Mouse (Mus musculus): Measurements from ENCODE around the gene Ncor2. TPM values are rescaled to one million over a fixed set of nuclear protein-coding genes. Genes with fewer than 3 reads are reported as not detected.

Ncor2 gene
- polyA plus RNA-seq, 1 experiment from 2014 or later = 17.8 TPM

DNA sequence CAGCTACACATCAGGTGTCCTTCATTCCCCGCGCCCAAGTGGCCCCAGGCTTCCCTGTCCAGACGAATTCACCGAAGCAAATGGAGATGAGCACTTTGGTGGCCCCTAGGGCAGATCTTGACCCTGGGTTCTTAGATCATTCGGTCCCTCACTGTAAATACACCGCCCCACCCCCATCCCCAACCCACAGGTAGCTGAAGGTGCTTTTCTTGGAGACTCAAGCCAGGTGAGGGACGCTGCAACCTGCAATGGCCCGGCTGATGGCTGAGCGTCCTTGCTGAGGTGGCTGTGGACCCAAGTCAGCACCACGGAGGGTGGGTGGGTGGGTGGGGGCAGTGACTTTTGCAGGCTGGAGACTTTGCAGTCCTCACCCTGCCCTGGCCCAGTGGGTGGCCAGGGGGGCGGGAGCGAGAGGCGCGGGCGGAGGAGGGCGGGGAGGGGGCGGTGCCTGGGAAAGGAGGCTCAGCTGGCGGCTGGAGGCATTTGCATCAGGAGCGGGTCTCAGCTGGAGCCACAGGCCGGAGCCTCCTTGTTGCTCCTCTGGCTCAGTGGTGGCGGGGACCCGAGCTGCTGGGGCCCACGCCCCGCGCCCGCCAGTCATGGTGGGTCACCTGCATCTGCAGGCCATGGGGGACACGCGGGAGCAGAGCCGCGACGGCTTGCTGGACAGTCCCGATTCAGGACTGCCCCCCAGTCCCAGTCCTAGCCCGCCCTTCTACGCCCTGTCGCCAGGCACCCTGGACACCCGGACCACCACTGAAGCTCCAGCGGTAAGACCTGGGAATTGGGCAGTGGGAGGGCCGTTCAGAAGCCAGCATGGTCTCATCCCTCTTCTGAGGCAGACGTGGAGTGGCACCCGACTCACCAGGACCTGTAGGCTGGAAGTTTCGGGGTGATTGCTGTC is 175.8 kb downstream of the Ncor2 start, which contains the start of gene Rflna:
Gene Rflna, plus strand, starts transcription at position 253 of the 904 bp plus-strand sequence.
- peaks cover 4% of the 10 kb centered on the region; the same call in 1 of the 2 replicates for H3K9me3 ChIP-seq
- peaks cover 49% of the 10 kb centered on the region for H3K27me3 ChIP-seq (ENCODE audit: poor library complexity, severe bottlenecking)
- H3K36me3 ChIP-seq (replicated peaks) = no peaks in the 10 kb centered on the region
- WGBS = 3% methylated on average over 34 of the region's 41 CpGs
- H3K4me1 ChIP-seq = peaks cover 51% of the 10 kb centered on the region
- peak within 1 kb of the TSS; percentile 62; the same call in 1 of the 2 replicates for H3K27ac ChIP-seq
- peak; percentile 61 for DNase-seq (ENCODE audit: extremely low spot score, low spot score)
- peak within 1 kb of the TSS; percentile 53 for H3K4me3 ChIP-seq

DNA sequence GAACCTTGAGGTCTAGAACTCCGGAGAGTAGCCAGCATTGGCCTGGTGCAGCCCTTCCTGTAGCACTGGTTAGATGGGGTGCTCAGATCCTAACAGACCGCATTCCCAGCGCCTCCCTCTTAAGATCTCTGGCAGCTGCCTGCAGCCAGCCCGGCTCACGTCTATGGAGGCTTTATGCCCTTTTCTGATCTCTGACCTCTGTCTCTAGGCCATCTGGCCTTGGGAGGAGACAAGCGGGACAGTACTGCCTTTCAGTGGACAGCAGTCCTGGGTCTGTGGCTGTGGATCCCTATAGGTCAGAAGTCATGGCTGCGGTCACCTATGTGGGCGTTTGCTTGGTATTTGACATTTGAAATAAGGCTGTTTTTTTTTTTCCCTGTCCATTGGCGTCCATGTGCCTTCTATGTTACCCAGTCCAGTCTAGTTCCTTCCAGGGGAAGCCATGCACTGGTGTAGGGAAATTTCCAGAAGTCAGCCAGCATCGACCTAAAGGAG is 178.2 kb downstream of the Ncor2 start:
- peaks cover 4% of the 10 kb centered on the region; the same call in 1 of the 2 replicates for H3K9me3 ChIP-seq
- H3K4me3 ChIP-seq = no peak overlapping the region
- H3K36me3 ChIP-seq (replicated peaks) = no peaks in the 10 kb centered on the region
- H3K27me3 ChIP-seq (ENCODE audit: poor library complexity, severe bottlenecking) = peaks cover 46% of the 10 kb centered on the region
- 62% methylated on average over 10 of the region's 10 CpGs for WGBS
- H3K4me1 ChIP-seq = peaks cover 48% of the 10 kb centered on the region
- no peak for DNase-seq (ENCODE audit: extremely low spot score, low spot score)
- H3K27ac ChIP-seq = no peak overlapping the region

DNA sequence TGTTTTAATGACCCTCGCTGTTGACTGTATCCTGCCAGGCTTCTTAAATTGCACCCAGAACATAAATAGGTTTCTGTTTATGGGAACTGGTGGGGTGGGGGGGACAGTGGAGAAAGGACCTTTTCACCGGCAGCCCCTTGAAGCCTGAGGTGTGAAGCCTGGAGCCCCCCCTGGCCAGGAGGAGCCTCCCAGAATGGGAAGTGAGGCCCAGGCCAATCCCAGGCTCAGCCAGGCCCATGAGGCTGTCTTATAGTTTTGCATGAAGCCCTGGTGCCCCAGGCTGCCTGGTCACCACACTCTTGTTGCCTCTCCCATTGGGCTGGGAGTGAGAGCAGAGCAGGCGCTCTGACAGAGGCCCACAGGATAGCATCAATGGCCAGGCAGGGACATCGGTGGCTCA is 181.1 kb downstream of the Ncor2 start:
- H3K27ac ChIP-seq = peak overlapping the region; percentile 32; the same call in 1 of the 2 replicates
- peaks cover 17% of the 10 kb centered on the region for H3K27me3 ChIP-seq (ENCODE audit: poor library complexity, severe bottlenecking)
- no peak for DNase-seq (ENCODE audit: extremely low spot score, low spot score)
- H3K4me1 ChIP-seq = peaks cover 29% of the 10 kb centered on the region
- H3K36me3 ChIP-seq (replicated peaks) = no peaks in the 10 kb centered on the region
- no peak overlapping the region for H3K4me3 ChIP-seq
- peaks cover 4% of the 10 kb centered on the region; the same call in 1 of the 2 replicates for H3K9me3 ChIP-seq
- 86% methylated on average over 4 of the region's 4 CpGs for WGBS

DNA sequence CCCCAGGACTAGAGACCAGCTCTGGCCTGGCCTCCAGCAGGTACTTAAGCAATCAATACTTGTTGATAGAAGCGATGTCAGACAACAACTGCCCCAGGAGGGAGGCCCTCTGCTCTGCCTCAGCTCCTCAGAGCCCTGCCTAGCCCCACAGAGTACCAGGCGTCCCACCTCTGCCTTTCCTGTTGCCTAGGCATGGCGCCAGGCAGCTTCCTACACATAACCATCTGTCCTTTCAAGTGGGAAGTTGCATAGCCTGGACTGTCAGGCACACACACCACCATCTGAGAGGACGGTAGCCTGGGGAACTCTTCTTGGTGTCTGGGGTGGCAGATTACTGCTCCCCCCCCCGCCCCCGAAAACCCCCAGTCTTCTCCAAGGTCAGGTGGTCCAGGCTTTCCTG is 182.2 kb downstream of the Ncor2 start:
- Histone ChIP-seq H3K9me3 (peaks cover 4% of the 10 kb centered on the region; the same call in 1 of the 2 replicates), H3K4me3 (no peak overlapping the region), H3K4me1 (peaks cover 20% of the 10 kb centered on the region), H3K27ac (no peak overlapping the region), H3K27me3 (ENCODE audit: poor library complexity, severe bottlenecking) (peaks cover 6% of the 10 kb centered on the region), H3K36me3 (replicated peaks) (no peaks in the 10 kb centered on the region)
- 74% methylated on average over 6 of the region's 6 CpGs for WGBS
- no peak for DNase-seq (ENCODE audit: extremely low spot score, low spot score)

DNA sequence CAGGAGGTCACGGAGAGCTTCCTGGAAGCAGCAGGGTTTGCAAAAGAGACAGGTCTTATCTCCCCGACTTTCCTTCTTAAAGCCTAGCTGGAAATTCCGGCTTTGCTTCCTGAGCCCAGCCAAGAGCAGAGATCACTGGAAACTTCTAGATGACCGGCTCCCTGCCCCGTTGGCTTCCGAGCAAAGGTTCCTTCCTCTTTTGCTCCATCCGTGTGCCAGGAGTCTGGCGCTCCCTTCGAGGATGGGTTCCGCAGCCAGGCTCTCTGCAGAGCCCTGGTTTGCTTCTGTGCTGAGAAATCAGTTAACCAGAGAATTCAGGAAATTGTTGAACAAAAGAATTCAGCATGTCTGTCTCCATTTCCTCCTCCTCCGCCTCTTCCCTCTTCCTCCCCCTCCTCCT is 186.1 kb downstream of the Ncor2 start:
- no peak for DNase-seq (ENCODE audit: extremely low spot score, low spot score)
- Histone ChIP-seq H3K36me3 (replicated peaks) (no peaks in the 10 kb centered on the region), H3K4me1 (peaks cover 3% of the 10 kb centered on the region; the same call in 1 of the 2 replicates), H3K27me3 (ENCODE audit: poor library complexity, severe bottlenecking) (no peaks in the 10 kb centered on the region), H3K27ac (peak overlapping the region; percentile 26; the same call in 1 of the 2 replicates), H3K9me3 (no peaks in the 10 kb centered on the region), H3K4me3 (no peak overlapping the region)
- 81% methylated on average over 11 of the region's 11 CpGs for WGBS

DNA sequence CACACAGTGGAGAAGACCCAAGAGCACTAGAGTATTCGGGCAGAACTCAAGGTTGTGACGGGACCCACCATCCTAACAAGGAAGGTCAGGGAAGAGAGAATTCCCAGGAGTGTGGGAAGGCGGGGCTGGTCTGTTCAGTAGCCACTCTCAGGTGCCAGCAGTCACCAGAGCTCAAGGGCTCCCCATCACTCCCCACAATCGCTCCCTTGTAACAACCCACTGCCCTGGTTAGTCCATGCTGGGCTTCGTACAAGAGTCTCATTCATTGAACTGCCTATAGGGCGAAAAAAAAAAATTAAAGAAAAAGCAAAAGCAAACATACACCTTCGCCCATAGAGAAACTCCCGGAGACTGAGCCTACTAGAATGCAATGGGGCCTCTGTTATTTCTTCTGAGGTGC is 186.7 kb downstream of the Ncor2 start:
- H3K36me3 ChIP-seq (replicated peaks) = no peaks in the 10 kb centered on the region
- no peak overlapping the region for H3K4me3 ChIP-seq
- 88% methylated on average over 8 of the region's 8 CpGs for WGBS
- DNase-seq (ENCODE audit: extremely low spot score, low spot score) = no peak
- H3K27me3 ChIP-seq (ENCODE audit: poor library complexity, severe bottlenecking) = no peaks in the 10 kb centered on the region
- H3K9me3 ChIP-seq = no peaks in the 10 kb centered on the region
- no peaks in the 10 kb centered on the region; the same call in 1 of the 2 replicates for H3K4me1 ChIP-seq
- no peak overlapping the region for H3K27ac ChIP-seq

DNA sequence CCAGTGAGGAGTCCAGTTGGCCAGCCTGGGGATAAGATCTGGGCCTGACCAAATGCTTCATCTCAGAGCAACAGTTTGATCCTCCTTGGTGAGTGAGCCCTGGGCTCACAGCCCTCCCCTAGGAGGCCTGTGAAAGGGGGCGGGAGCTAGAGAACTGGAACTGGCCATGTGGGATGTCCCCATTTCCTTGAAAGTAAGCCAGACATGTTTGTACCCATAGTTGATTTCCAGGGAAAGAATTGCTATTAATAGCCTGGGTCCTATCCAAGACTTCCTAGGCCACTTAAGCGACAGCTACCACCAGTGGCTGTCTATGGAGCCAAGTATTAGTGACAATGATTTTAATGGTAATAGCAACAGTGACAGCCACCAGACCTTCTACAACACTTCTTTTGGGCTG is 189.3 kb downstream of the Ncor2 start:
- H3K36me3 ChIP-seq (replicated peaks) = no peaks in the 10 kb centered on the region
- 92% methylated on average over 2 of the region's 2 CpGs for WGBS
- no peak overlapping the region for H3K4me3 ChIP-seq
- H3K27ac ChIP-seq = no peak overlapping the region
- DNase-seq (ENCODE audit: extremely low spot score, low spot score) = no peak
- no peaks in the 10 kb centered on the region for H3K9me3 ChIP-seq
- H3K27me3 ChIP-seq (ENCODE audit: poor library complexity, severe bottlenecking) = no peaks in the 10 kb centered on the region
- no peaks in the 10 kb centered on the region; the same call in 1 of the 2 replicates for H3K4me1 ChIP-seq

DNA sequence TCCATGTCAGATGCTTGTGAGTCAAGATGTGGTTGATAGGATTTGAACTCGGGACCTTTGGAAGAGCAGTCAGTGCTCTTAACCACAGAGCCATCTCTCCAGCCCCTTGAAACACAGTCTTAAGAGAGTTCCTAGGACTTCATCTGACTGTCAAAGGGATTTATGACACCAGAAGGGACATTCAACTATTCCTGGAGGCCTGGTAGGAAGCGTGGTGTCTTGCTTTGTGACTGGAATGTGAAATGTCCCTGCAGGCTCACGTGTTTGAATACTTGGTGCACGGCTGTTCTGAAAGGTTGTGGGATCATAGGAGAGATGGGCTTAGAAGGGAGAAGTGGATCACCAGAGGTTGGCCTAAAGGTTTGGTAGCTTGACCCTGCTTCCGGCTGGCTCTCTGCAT is 192.4 kb downstream of the Ncor2 start:
- H3K36me3 ChIP-seq (replicated peaks) = no peaks in the 10 kb centered on the region
- no peaks in the 10 kb centered on the region for H3K27me3 ChIP-seq (ENCODE audit: poor library complexity, severe bottlenecking)
- no peak overlapping the region for H3K4me3 ChIP-seq
- no peak overlapping the region for H3K27ac ChIP-seq
- WGBS = 91% methylated on average over 5 of the region's 5 CpGs
- DNase-seq (ENCODE audit: extremely low spot score, low spot score) = no peak
- no peaks in the 10 kb centered on the region for H3K4me1 ChIP-seq
- peaks cover 18% of the 10 kb centered on the region; the same call in 1 of the 2 replicates for H3K9me3 ChIP-seq

DNA sequence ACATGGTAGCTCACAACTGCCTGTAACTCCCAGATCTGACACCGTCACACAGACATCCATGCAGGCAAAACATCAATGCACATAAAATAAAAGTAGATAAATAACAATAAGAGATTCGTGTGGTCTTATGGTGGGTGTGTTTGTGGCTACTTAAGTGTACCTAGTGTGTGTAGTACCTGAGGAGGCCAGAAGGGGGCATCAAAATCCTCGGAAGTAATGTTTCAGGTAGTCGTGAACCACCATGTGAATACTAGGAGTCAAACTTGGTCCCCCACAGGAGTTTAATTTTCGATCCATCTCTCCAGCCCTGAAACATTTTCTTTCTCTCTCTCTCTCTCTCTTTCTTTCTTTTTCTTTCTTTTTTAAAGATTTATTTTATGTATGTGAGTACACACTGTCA is 192.8 kb downstream of the Ncor2 start:
- no peak overlapping the region for H3K27ac ChIP-seq
- H3K4me3 ChIP-seq = no peak overlapping the region
- no peaks in the 10 kb centered on the region for H3K36me3 ChIP-seq (replicated peaks)
- H3K4me1 ChIP-seq = no peaks in the 10 kb centered on the region
- peaks cover 18% of the 10 kb centered on the region; the same call in 1 of the 2 replicates for H3K9me3 ChIP-seq
- 83% methylated on average over 5 of the region's 5 CpGs for whole genome bisulfite sequencing
- no peaks in the 10 kb centered on the region for H3K27me3 ChIP-seq (ENCODE audit: poor library complexity, severe bottlenecking)
- no peak for DNase-seq (ENCODE audit: extremely low spot score, low spot score)

DNA sequence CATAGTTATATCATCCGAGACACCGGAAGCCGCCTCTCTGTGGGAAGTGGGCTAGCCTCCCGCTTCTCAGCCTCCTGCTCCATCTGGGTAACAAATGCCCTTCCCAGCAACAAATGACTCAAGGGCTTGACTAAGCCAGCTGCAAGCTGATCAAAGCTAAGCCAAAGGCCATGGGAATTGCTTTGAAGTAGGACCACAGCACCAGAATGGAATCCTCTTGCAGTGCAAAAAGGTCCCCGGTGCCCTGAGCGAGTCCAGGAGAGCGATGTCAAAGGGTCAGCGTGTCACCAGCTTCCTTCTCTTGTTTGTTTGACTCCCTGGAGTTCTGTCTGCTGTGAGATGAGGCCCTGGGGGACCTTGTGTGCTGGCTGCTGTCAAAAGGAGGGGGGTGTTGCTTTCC is 209.2 kb downstream of the Ncor2 start:
- no peaks in the 10 kb centered on the region for H3K27me3 ChIP-seq (ENCODE audit: poor library complexity, severe bottlenecking)

More for the DNA sequence above, 209.2 kb downstream of the Ncor2 start:
- Histone ChIP-seq H3K4me1 (peaks cover 32% of the 10 kb centered on the region), H3K9me3 (peaks cover 2% of the 10 kb centered on the region; the same call in 1 of the 2 replicates), H3K27ac (no peak overlapping the region), H3K4me3 (no peak overlapping the region), H3K36me3 (replicated peaks) (no peaks in the 10 kb centered on the region)
- DNase-seq (ENCODE audit: extremely low spot score, low spot score) = no peak
- WGBS = 24% methylated on average over 8 of the region's 8 CpGs

Other genes with a start within 250 kb of the Ncor2 start
- gene Rflna, start 176.0 kb downstream of the Ncor2 start, polyA plus RNA-seq (2016; fragmentation: Nextera tagmentation; extraction: Ambion mirVana) = 3.4 and 4.3 TPM in 2 replicates
- 51.3 and 54.5 TPM in 2 replicates for gene Scarb1, start 161.9 kb upstream of the Ncor2 start, polyA plus RNA-seq (2016; fragmentation: Nextera tagmentation; extraction: Ambion mirVana)
- gene Gm10382, start 210.1 kb upstream of the Ncor2 start, polyA plus RNA-seq (2016; fragmentation: Nextera tagmentation; extraction: Ambion mirVana) = 0.21 and 0.38 TPM in 2 replicates
- 931 and 967 TPM in 2 replicates for gene Ubc, start 211.0 kb upstream of the Ncor2 start, polyA plus RNA-seq (2016; fragmentation: Nextera tagmentation; extraction: Ambion mirVana)